Mouse (Mus musculus) retina, postnatal 7 days (tissue): ENCODE measurements around the gene C130074G19Rik.

Experiments used
- DNase-seq: peaks from one replicate; pipeline ENCODE4 v3.0.0-alpha.2; 2012; ENCODE audit warnings: low read depth, low spot score

C130074G19Rik gene

GRCm38 (mm10) chr1:184882281-184883268 is at the start of gene C130074G19Rik:
TSS of gene C130074G19Rik (minus strand) at chr1:184883218.
- no peak for DNase-seq

- DNase-seq = no peak
Observed at GRCm38 (mm10) chr1:184931097-184931496, 48.1 kb upstream of the C130074G19Rik start.

- DNase-seq = no peak
Observed at GRCm38 (mm10) chr1:184928382-184928781, 45.4 kb upstream of the C130074G19Rik start.

- no peak for DNase-seq
Observed at GRCm38 (mm10) chr1:184927911-184928310, 44.9 kb upstream of the C130074G19Rik start.

GRCm38 (mm10) chr1:184922824-184923223 is 39.8 kb upstream of the C130074G19Rik start:
- no peak for DNase-seq

- no peak for DNase-seq
Observed at GRCm38 (mm10) chr1:184920057-184920456, 37.0 kb upstream of the C130074G19Rik start.

- no peak for DNase-seq
Observed at GRCm38 (mm10) chr1:184918227-184918888, 35.3 kb upstream of the C130074G19Rik start.

GRCm38 (mm10) chr1:184912336-184912735 is 29.3 kb upstream of the C130074G19Rik start:
- DNase-seq = no peak

- no peak for DNase-seq
Observed at GRCm38 (mm10) chr1:184911861-184912260, 28.8 kb upstream of the C130074G19Rik start.

GRCm38 (mm10) chr1:184908558-184908957 is 25.5 kb upstream of the C130074G19Rik start:
- no peak for DNase-seq

GRCm38 (mm10) chr1:184905904-184906745 is 23.1 kb upstream of the C130074G19Rik start:
- no peak for DNase-seq

- no peak for DNase-seq
Observed at GRCm38 (mm10) chr1:184905371-184905770, 22.4 kb upstream of the C130074G19Rik start.

- no peak for DNase-seq
Observed at GRCm38 (mm10) chr1:184903697-184904096, 20.7 kb upstream of the C130074G19Rik start.

GRCm38 (mm10) chr1:184902886-184903285 is 19.9 kb upstream of the C130074G19Rik start:
- DNase-seq = no peak

- no peak for DNase-seq
Observed at GRCm38 (mm10) chr1:184897350-184897749, 14.3 kb upstream of the C130074G19Rik start.

- DNase-seq = no peak
Observed at GRCm38 (mm10) chr1:184891998-184892397, 9.0 kb upstream of the C130074G19Rik start.

- DNase-seq = no peak
Observed at GRCm38 (mm10) chr1:184889454-184889853, 6.4 kb upstream of the C130074G19Rik start.

GRCm38 (mm10) chr1:184886160-184886559 is 3.1 kb upstream of the C130074G19Rik start:
- no peak for DNase-seq

GRCm38 (mm10) chr1:184881861-184882260 is 1.2 kb downstream of the C130074G19Rik start:
- DNase-seq = no peak

GRCm38 (mm10) chr1:184881211-184881610 is 1.8 kb downstream of the C130074G19Rik start:
- no peak for DNase-seq

GRCm38 (mm10) chr1:184878860-184879259 is 4.2 kb downstream of the C130074G19Rik start:
- DNase-seq = no peak

GRCm38 (mm10) chr1:184877306-184877705 is 5.7 kb downstream of the C130074G19Rik start:
- DNase-seq = no peak
